Mouse (Mus musculus): Measurements from ENCODE around the gene Amigo2.

- TF ChIP-seq POLR2AphosphoS2 (IDR thresholded peaks at IDR 0.05; ENCODE audit: insufficient read length, low read depth) (no peak), POLR2A (IDR thresholded peaks at IDR 0.05; ENCODE audit: insufficient read length, low read depth) (no peak), E2F4 (IDR thresholded peaks at IDR 0.05; ENCODE audit: insufficient read depth) (no peak), TCF12 (IDR thresholded peaks at IDR 0.05; ENCODE audit: insufficient read depth, poor library complexity, severe bottlenecking) (no peak), MYOD1 (IDR thresholded peaks at IDR 0.05; ENCODE audit: control insufficient read depth in 1 of 3, insufficient read length in 2 of 3, low read depth in 2 of 3) (no peak), USF1 (IDR thresholded peaks at IDR 0.05; ENCODE audit: low read depth) (no peak), CEBPB (IDR thresholded peaks at IDR 0.05; ENCODE audit: insufficient read depth, poor library complexity, severe bottlenecking) (no peak), MYOG (IDR thresholded peaks at IDR 0.05; ENCODE audit: control insufficient read depth in 1 of 3, insufficient read depth in 1 of 3, insufficient read length in 2 of 3, low read depth in 2 of 3) (no peak), REST (IDR thresholded peaks at IDR 0.05; ENCODE audit: insufficient read depth, insufficient read length) (no peak), MAX (IDR thresholded peaks at IDR 0.05; ENCODE audit: low read depth) (no peak)
Observed at GRCm38 (mm10) chr15:97272831-97273230, 25.7 kb upstream of the Amigo2 start.

All from myocyte (in vitro differentiated cells).